Mouse (Mus musculus) embryo, embryonic 11 days (tissue): ENCODE data around the gene Sept1.
"Not testable (repeated sequence)": the region's sequence is repeated elsewhere in the genome, so short reads cannot be mapped to it uniquely, and the experiment has no call there.

Experiments used
- DNase-seq: peaks from one replicate; pipeline ENCODE4 v3.0.0-alpha.2; 2015

Sept1 gene

GRCm38 (mm10) chr7:127253821-127254769 is 21.2 kb upstream of the Sept1 start:
- peak; percentile 99 for DNase-seq

DNA sequence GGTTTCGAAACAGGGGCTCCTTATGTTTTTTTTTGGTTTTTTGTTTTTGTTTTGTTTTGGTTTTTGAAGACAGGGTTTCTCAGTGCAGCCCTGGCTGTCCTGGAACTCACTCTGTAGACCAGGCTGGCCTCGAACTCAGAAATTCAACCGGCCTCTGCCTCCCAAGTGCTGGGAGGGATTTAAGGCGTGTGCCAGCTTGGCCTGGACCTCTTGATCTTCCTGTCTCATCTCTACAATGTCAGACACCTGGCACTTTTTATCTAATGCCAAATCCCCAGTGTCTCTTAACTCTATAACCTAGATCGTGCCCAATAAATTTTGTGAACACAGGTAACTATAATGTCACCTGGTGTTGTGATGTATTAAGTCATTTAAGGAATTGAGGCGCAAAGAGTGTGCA is 20.4 kb upstream of the Sept1 start:
- DNase-seq, result no peak

DNA sequence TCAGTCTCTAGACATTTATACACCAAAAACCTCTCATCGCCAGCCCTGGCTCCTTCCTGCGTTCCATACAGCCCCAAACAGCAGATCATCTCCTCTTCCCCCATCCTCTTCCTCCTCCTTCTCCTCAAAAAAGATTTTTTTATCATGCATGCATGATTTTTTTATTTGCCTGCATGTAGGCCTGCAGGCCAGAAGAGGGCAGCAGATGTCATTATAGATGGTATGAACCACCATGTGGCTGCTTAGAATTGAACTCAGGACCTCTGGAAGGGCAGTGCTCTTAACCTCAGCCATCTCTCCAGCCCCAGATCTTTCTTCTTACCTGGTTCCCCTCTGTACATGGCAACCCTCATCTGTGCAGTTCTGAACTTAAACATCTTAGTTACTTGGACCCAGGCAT is 19.5 kb upstream of the Sept1 start:
- peak; percentile 49 for DNase-seq

GRCm38 (mm10) chr7:127250511-127250910 is 17.6 kb upstream of the Sept1 start:
- not testable (repeated sequence) for DNase-seq

- peak; percentile 17 for DNase-seq
Measured at GRCm38 (mm10) chr7:127244658-127245510, 12.0 kb upstream of the Sept1 start.

DNA sequence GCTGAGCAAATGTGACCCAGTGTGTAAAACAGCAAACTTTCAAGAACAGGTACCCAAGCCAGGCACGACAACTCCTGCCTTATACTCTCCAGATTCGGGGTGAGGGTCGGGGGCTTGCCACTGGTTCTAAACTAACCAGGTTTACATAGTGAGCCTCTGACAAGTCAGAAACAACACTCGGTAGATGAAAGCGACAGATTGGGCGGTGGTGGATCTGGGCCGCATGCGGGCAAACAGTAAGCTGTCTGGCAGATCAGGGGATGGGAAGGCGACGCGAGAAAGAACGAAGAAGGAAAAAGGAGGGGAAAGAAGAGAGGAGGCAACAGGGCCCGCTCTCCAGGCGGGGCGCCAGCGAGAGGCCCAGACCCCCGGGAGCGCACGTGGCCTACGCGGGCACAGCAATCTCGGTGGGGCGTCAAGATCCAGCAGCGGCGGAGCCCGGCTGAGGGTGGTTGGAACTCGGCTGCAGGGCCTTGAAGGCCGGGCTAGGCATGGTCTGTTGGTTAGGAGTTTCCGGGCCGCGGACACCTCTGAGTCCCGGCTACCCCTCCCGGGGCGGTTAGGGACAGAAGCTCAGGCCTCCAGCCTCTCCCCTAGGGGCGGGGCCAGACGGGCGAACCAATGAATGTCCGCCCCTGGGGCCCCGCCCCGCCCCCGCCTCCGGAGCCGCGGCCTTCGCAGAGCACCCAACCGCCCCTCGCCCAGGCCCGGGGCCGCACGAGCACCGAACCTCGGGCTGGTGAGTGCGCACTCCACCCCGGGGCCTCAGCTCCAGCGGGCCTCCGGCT is 11.1 kb upstream of the Sept1 start, which contains the start of gene Zfp771:
Gene Zfp771, plus strand, starts transcription at position 405 of the 788 bp plus-strand sequence.
- peak; percentile 98 for DNase-seq

- DNase-seq, result no peak
Measured at GRCm38 (mm10) chr7:127243361-127243867, 10.5 kb upstream of the Sept1 start.

- DNase-seq, result no peak
Measured at GRCm38 (mm10) chr7:127234777-127235176, 1.8 kb upstream of the Sept1 start.

GRCm38 (mm10) chr7:127233765-127234164 is 835 bp upstream of the Sept1 start:
- no peak for DNase-seq

DNA sequence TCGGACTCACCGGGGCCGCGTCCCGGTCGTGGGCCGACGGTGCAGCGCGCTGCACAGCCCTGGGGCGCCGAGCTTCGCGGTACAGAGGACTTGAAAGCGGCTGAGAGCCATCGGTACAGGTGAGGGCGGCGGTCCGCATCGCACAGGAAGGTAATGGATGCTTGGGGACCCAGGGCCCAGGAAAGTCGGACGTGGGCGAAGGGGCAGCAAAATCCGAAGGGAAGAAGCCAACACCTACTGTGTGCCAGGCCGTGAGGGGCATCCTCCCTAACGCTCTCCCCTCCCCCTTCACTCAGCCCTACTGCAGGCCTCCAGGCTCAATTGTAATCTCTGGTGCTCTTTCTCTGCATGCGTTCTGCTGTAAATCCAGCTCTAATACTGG is 429 bp upstream of the Sept1 start:
- DNase-seq, result peak; percentile 66

GRCm38 (mm10) chr7:127231826-127232621 is 906 bp downstream of the Sept1 start:
- peak; percentile 20 for DNase-seq

- DNase-seq, result no peak
Measured at GRCm38 (mm10) chr7:127231376-127231775, 1.6 kb downstream of the Sept1 start.

- DNase-seq, result peak; percentile 74
Measured at GRCm38 (mm10) chr7:127228615-127229303, 4.2 kb downstream of the Sept1 start.

DNA sequence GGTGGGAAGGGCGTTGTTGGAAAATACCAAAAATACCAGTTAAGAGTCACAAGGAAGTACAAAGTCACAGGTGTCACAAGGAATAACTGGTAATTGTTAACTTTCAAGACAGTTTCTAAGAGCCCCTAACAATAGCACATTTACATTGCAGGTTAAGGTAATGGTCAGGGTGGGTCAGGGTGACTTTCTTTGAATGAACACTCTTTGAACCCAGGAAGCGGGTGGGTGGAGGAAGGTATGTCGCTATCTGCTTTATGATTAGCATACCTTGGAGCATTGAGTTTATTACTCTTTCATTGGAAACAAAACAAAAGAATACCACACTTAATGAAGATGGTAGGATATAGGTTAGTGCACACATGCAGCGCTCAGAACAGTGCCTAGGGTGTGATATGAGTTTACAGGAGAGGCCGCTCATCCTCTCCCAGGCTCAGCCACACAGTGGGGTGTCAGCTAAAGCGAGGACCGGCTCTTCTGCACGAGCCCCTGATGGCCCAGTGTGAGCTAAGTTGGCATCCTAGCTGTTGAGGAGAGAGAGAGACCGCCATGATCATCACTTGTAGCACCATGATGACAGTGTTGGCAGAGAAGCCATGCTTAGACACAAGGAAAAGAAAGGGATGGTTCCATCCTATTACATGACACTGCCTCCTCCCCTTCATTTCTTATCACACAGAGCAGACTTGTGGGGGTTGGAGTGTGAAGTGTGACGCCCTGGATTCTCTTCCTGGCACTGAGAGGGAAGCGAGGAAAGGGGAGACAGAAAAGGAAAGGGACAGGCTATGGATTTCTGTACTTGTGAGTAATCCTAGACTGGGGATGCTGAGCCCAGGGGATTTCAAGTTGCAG is 7.6 kb downstream of the Sept1 start:
- DNase-seq, result no peak

DNA sequence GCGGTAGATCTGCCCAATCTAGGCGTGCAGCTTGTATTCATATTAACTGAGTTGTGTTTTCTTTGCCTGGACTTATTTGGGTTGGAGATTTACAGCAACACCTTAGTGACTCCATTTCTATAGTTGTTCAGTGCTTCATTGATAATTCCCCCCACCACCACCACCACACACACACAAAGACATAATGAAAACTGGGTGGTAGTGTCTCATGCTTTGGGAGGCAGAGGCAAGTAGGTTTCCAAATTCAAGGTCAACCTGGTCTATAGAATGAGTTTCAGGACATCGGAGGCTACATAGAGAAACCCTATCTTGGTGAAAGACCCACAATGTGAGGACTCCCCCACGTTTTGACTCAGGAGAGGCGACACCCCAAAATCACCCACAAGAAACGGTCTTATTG is 8.3 kb downstream of the Sept1 start:
- DNase-seq, result no peak

DNA sequence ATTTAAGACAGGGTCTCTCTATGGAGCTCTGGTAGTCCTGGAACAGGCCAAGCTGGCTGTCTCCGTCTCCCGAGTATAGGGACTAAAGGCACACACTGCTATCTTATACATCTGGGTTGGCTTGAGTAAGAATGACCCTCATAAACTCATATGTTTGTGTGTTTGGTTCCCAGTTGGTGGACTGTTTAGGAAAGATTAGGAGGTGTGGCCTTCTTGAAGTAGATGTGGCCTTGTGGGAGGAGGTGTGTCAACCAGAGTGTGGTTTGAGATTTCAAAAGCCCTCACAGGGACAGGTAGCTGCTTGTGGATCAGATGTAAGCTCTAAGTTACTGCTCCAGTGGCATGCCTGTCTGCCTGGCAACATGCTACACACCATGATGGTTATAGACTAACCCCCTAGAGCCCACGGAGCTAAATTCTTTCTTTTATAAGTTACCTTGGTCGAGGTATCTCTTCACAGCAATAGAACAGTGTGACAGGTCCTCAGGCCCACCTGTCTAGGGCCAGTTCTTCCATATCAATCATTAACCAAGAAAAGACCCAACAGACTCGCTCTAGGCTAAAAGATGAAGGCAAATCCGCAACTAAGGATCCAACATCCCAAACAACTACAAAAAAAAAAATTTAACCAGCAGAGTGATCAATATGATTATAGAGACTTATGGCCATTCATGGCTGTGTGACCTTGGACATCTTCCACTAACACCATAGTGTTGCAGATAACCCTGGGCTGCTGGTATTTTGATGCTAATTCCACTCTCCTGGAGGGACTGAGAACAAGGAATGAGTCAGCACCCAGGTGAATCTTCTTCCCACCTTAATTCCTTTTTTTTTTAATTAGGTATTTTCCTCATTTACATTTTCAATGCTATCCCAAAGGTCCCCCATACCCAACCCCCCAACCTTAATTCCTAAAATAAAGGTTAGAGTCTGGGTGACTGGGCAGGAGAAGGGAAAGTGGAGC is 9.1 kb downstream of the Sept1 start:
- DNase-seq, result no peak

GRCm38 (mm10) chr7:127223106-127223505 is 9.8 kb downstream of the Sept1 start:
- no peak for DNase-seq

DNA sequence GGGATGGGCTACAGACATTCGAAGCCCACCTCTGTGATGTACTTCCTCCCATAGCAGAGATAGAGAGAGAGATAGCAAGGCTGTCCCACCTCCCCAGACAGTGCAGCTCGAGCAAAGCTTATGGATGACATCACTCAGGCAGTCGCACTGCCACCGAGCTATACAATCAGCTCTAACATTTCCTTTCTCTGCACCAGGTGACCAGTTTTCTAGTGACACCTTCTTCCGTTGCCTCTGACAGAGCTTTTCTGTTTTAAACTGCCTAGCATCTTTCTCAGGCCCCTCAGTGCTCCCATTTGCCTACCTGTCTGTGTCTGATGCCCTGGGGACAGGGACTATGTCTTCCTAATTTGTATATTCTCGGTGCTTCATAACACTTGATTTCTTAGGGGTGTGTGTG is 12.5 kb downstream of the Sept1 start:
- DNase-seq, result no peak

- DNase-seq, result no peak
Measured at GRCm38 (mm10) chr7:127218670-127219069, 14.3 kb downstream of the Sept1 start.
